19 mouse cellular contexts compared by ENCODE assay signal in genomic region chr13:54263641-54264040, GRCm38 (mm10).
DNase-seq lines count a peak whose midpoint lies in the region; ATAC-seq and TF ChIP-seq lines count a peak whose summit lies in the region.
"Had no signal": no experiment of that assay in that cellular context is flagged by ENCODE, and none has a peak within 500 bp of the region (broad histone marks: within the 10 kb centered on the region; RNA-seq: fewer than 3 reads in every experiment).

No protein-coding gene starts in this region.

- H3K4me3 ChIP-seq in hindbrain, embryonic 10.5 days, result no peak overlapping the region
- H3K4me3 ChIP-seq in hindbrain, embryonic 11.5 days (ENCODE audit: low read depth, low read length), result no peak overlapping the region
- H3K4me3 ChIP-seq in left cerebral cortex, adult 2 months, result no peak overlapping the region
- H3K4me3 ChIP-seq in hindbrain, postnatal 0 days (ENCODE audit: low read length), result no peak overlapping the region
- H3K4me3 ChIP-seq: embryonic facial prominence, embryonic 10.5 days; forebrain, embryonic 13.5 days; heart, embryonic 12.5 days; hindbrain, embryonic 15.5 days had no signal

- TF ChIP-seq CTCF in left cerebral cortex, adult 2 months (IDR thresholded peaks at IDR 0.05), result no peak
- TF ChIP-seq CTCF in hindbrain, postnatal 0 days (IDR thresholded peaks at IDR 0.05; ENCODE audit: low read depth), result no peak

- intact Hi-C loops in left cerebral cortex, adult 2 months (cut with DNase I), result no loop called here
- intact Hi-C loops in left cerebral cortex, postnatal 14 days (cut with DNase I), result loop anchor here (5.0 kb wide), 1 partner anchor 39 kb away; no protein-coding TSS in a partner anchor

- no peak for ATAC-seq in hindbrain, embryonic 11.5 days (ENCODE audit: low FRiP score)
- no peak for ATAC-seq in hindbrain, postnatal 0 days
- ATAC-seq: forebrain, embryonic 13.5 days; forebrain, postnatal 0 days had no signal

- H3K27ac ChIP-seq in hindbrain, embryonic 10.5 days, result 0 out of 2 replicates have a peak overlapping the region, but pooled peaks have one; percentile 5
- H3K27ac ChIP-seq in hindbrain, embryonic 11.5 days (ENCODE audit: low read depth, low read length), result no peak overlapping the region
- H3K27ac ChIP-seq in left cerebral cortex, adult 2 months, result peak overlapping the region; percentile 19; the same call in 1 of the 2 replicates
- 0 out of 2 replicates have a peak overlapping the region, but pooled peaks have one; percentile 11 for H3K27ac ChIP-seq in hindbrain, postnatal 0 days
- H3K27ac ChIP-seq: embryonic facial prominence, embryonic 10.5 days; forebrain, embryonic 13.5 days; hindbrain, embryonic 15.5 days had no signal

- no peaks in the 10 kb centered on the region for H3K9me3 ChIP-seq in hindbrain, embryonic 10.5 days
- no peaks in the 10 kb centered on the region for H3K9me3 ChIP-seq in hindbrain, embryonic 11.5 days (ENCODE audit: control insufficient read depth, low read length)
- no peaks in the 10 kb centered on the region for H3K9me3 ChIP-seq in hindbrain, postnatal 0 days (ENCODE audit: low read length)
- H3K9me3 ChIP-seq: embryonic facial prominence, embryonic 10.5 days; forebrain, embryonic 13.5 days; heart, embryonic 12.5 days; hindbrain, embryonic 15.5 days had no signal

- H3K27me3 ChIP-seq in hindbrain, embryonic 10.5 days (ENCODE audit: insufficient read depth, poor library complexity, severe bottlenecking), result peaks cover 7% of the 10 kb centered on the region; the same call in 1 of the 2 replicates
- no peaks in the 10 kb centered on the region for H3K27me3 ChIP-seq in hindbrain, embryonic 11.5 days (ENCODE audit: control insufficient read depth, insufficient read depth, low read length)
- H3K27me3 ChIP-seq in hindbrain, postnatal 0 days (ENCODE audit: insufficient read depth, low read length), result no peaks in the 10 kb centered on the region
- H3K27me3 ChIP-seq: forebrain, embryonic 13.5 days; hindbrain, embryonic 15.5 days had no signal

- no peak overlapping the region for H3K9ac ChIP-seq in hindbrain, embryonic 11.5 days (ENCODE audit: low read depth, low read length)
- no peak overlapping the region for H3K9ac ChIP-seq in hindbrain, postnatal 0 days (replicated peaks; ENCODE audit: low read length)
- H3K9ac ChIP-seq: forebrain, embryonic 13.5 days; forebrain, postnatal 0 days; heart, embryonic 12.5 days; hindbrain, embryonic 15.5 days had no signal

- H3K4me2 ChIP-seq in hindbrain, embryonic 11.5 days (replicated peaks; ENCODE audit: low read depth, low read length), result no peak overlapping the region
- H3K4me2 ChIP-seq in hindbrain, postnatal 0 days (ENCODE audit: low read depth, low read length), result no peak overlapping the region
- H3K4me2 ChIP-seq: forebrain, embryonic 13.5 days; heart, embryonic 12.5 days; hindbrain, embryonic 15.5 days had no signal

- DNase-seq in adrenal gland, postnatal 10 days, result peak; percentile 32
- no peak for DNase-seq in adrenal gland, adult 18-20 months (ENCODE audit: low spot score in 2 of 2)
- no peak for DNase-seq in hindbrain, embryonic 10.5 days (ENCODE audit: low spot score)
- DNase-seq in hindbrain, embryonic 11.5 days (ENCODE audit: low spot score), result no peak
- DNase-seq in left cerebral cortex, adult 2 months (ENCODE audit: extremely low spot score in 1 of 2, low spot score in 2 of 2), result no peak
- DNase-seq in left cerebral cortex, postnatal 14 days (ENCODE audit: low spot score in 2 of 2), result no peak
- peak; percentile 34 for DNase-seq in hindbrain, postnatal 0 days (ENCODE audit: low spot score)
- no peak for DNase-seq in cerebellum, adult 11 months
- DNase-seq: cerebellum, adult 11-12 months; cerebellum, adult 9-10 months; cerebellum, postnatal 36 days; forebrain, postnatal 0 days; gastrocnemius, postnatal 25 days; kidney, adult 11 months; kidney, adult 9 months had no signal

- H3K4me1 ChIP-seq in hindbrain, embryonic 10.5 days (replicated peaks), result peaks cover 40% of the 10 kb centered on the region
- H3K4me1 ChIP-seq in hindbrain, embryonic 11.5 days (replicated peaks; ENCODE audit: control insufficient read depth, insufficient read depth, low read length), result no peaks in the 10 kb centered on the region; the same call in 1 of the 2 replicates
- peaks cover 17% of the 10 kb centered on the region for H3K4me1 ChIP-seq in hindbrain, postnatal 0 days (ENCODE audit: insufficient read depth, low read length)
- H3K4me1 ChIP-seq: heart, embryonic 12.5 days had no signal

- 83% methylated on average over 6 of the region's 6 CpGs for WGBS in hindbrain, embryonic 10.5 days
- WGBS in hindbrain, embryonic 11.5 days, result 77% methylated on average over 6 of the region's 6 CpGs
- WGBS in hindbrain, postnatal 0 days, result 57% methylated on average over 6 of the region's 6 CpGs

- no peaks in the 10 kb centered on the region for H3K36me3 ChIP-seq in hindbrain, embryonic 10.5 days
- no peaks in the 10 kb centered on the region for H3K36me3 ChIP-seq in hindbrain, embryonic 11.5 days (ENCODE audit: control insufficient read depth, insufficient read depth, low read length)
- no peaks in the 10 kb centered on the region for H3K36me3 ChIP-seq in hindbrain, postnatal 0 days (ENCODE audit: insufficient read depth, low read length)
- H3K36me3 ChIP-seq: embryonic facial prominence, embryonic 10.5 days; heart, embryonic 12.5 days; hindbrain, embryonic 15.5 days had no signal

Comparison
In these comparisons a context has a peak if more than half of its experiments do, and no peak if none do; other contexts are left out.
1. DNase-seq: peak in adrenal gland, postnatal 10 days (single experiment) and hindbrain, postnatal 0 days (single experiment); none in adrenal gland, adult 18-20 months (0 of 2), hindbrain, embryonic 10.5 days (single experiment), hindbrain, embryonic 11.5 days (single experiment), left cerebral cortex, adult 2 months (0 of 2), left cerebral cortex, postnatal 14 days (0 of 2) and cerebellum, adult 11 months (single experiment).